ENCODE assay signal across 16 mouse cellular contexts in genomic region chr11:62637401-62637800, GRCm38 (mm10). TPM values are rescaled to one million over a fixed set of nuclear protein-coding genes. Genes with fewer than 3 reads are reported as not detected.
DNase-seq lines count a peak whose midpoint lies in the region; ATAC-seq and TF ChIP-seq lines count a peak whose summit lies in the region.
"Had no signal": no experiment of that assay in that cellular context is flagged by ENCODE, and none has a peak within 500 bp of the region (broad histone marks: within the 10 kb centered on the region; RNA-seq: fewer than 3 reads in every experiment).

No protein-coding gene starts in this region.

- H3K27me3 ChIP-seq in kidney, postnatal 0 days (ENCODE audit: insufficient read depth, low read length): no peaks in the 10 kb centered on the region
- H3K27me3 ChIP-seq in Patski: no peaks in the 10 kb centered on the region
- H3K27me3 ChIP-seq in heart, embryonic 16.5 days (ENCODE audit: control insufficient read depth, insufficient read depth, low read length): no peaks in the 10 kb centered on the region
- H3K27me3 ChIP-seq in hindbrain, embryonic 13.5 days: no peaks in the 10 kb centered on the region
- H3K27me3 ChIP-seq in embryonic facial prominence, embryonic 10.5 days (replicated peaks; ENCODE audit: low read depth, poor library complexity, severe bottlenecking): no peaks in the 10 kb centered on the region
- H3K27me3 ChIP-seq: hindbrain, embryonic 15.5 days; midbrain, embryonic 15.5 days; neural tube, embryonic 13.5 days had no signal

- no peak for TF ChIP-seq CTCF in kidney, postnatal 0 days (IDR thresholded peaks at IDR 0.05; ENCODE audit: low read depth)
- no peak for TF ChIP-seq CTCF in Patski (IDR thresholded peaks at IDR 0.05)

- H3K36me3 ChIP-seq in kidney, postnatal 0 days (ENCODE audit: insufficient read depth, low read length): no peaks in the 10 kb centered on the region
- H3K36me3 ChIP-seq in heart, embryonic 16.5 days (ENCODE audit: control insufficient read depth, insufficient read depth): no peaks in the 10 kb centered on the region
- H3K36me3 ChIP-seq in hindbrain, embryonic 13.5 days: no peaks in the 10 kb centered on the region
- peaks cover 23% of the 10 kb centered on the region for H3K36me3 ChIP-seq in embryonic facial prominence, embryonic 10.5 days (replicated peaks)
- H3K36me3 ChIP-seq: hindbrain, embryonic 15.5 days; midbrain, embryonic 15.5 days; neural tube, embryonic 13.5 days had no signal

- POLR2A ChIA-PET in Patski (lab: Charles Lee): no interaction called here

- H3K4me1 ChIP-seq in kidney, postnatal 0 days (replicated peaks; ENCODE audit: insufficient read depth, low read length): peaks cover 20% of the 10 kb centered on the region
- H3K4me1 ChIP-seq in heart, embryonic 16.5 days (ENCODE audit: control insufficient read depth, insufficient read depth, low read length): peaks cover 77% of the 10 kb centered on the region
- H3K4me1 ChIP-seq in hindbrain, embryonic 13.5 days (replicated peaks): peaks cover 32% of the 10 kb centered on the region
- H3K4me1 ChIP-seq in embryonic facial prominence, embryonic 10.5 days: peaks cover 40% of the 10 kb centered on the region

- in situ Hi-C loops in Patski (cut with MboI; ENCODE audit: low pct_unique_long_range_greater_than_20kb): no loop called here

- no peaks in the 10 kb centered on the region for H3K9me3 ChIP-seq in kidney, postnatal 0 days (replicated peaks; ENCODE audit: low read length)
- H3K9me3 ChIP-seq in heart, embryonic 16.5 days (replicated peaks; ENCODE audit: control insufficient read depth, low read length): no peaks in the 10 kb centered on the region
- H3K9me3 ChIP-seq in hindbrain, embryonic 13.5 days: no peaks in the 10 kb centered on the region
- no peaks in the 10 kb centered on the region for H3K9me3 ChIP-seq in embryonic facial prominence, embryonic 10.5 days
- H3K9me3 ChIP-seq: hindbrain, embryonic 15.5 days; limb, embryonic 10.5 days; midbrain, embryonic 15.5 days; neural tube, embryonic 13.5 days had no signal

- no peak overlapping the region for H3K4me2 ChIP-seq in kidney, postnatal 0 days (ENCODE audit: low read length)
- peak overlapping the region; percentile 37 for H3K4me2 ChIP-seq in heart, embryonic 16.5 days (ENCODE audit: low read depth, low read length)
- H3K4me2 ChIP-seq in hindbrain, embryonic 13.5 days: no peak overlapping the region
- H3K4me2 ChIP-seq: hindbrain, embryonic 15.5 days; midbrain, embryonic 15.5 days; neural tube, embryonic 13.5 days had no signal

- H3K9ac ChIP-seq in kidney, postnatal 0 days (ENCODE audit: low read depth, low read length): no peak overlapping the region
- peak overlapping the region; percentile 52; the same call in 1 of the 2 replicates for H3K9ac ChIP-seq in heart, embryonic 16.5 days (ENCODE audit: low read length)
- H3K9ac ChIP-seq in hindbrain, embryonic 13.5 days: no peak overlapping the region
- H3K9ac ChIP-seq: hindbrain, embryonic 15.5 days; liver, embryonic 14.5 days; midbrain, embryonic 15.5 days; neural tube, embryonic 13.5 days had no signal

- ATAC-seq in kidney, postnatal 0 days (replicated peaks; ENCODE audit: low FRiP score, low read depth): no peak
- ATAC-seq in Patski: peak; percentile 31
- ATAC-seq in heart, embryonic 16.5 days (replicated peaks; ENCODE audit: extremely low read depth, insufficient read depth, low FRiP score): no peak
- ATAC-seq in hindbrain, embryonic 13.5 days (ENCODE audit: low FRiP score): no peak
- ATAC-seq: midbrain, embryonic 15.5 days had no signal

- intact Hi-C loops in gastrocnemius, postnatal 14 days (cut with DNase I; ENCODE audit: low total_unique reads): no loop called here

- H3K27ac ChIP-seq in kidney, postnatal 0 days: peak overlapping the region; percentile 54
- H3K27ac ChIP-seq in heart, embryonic 16.5 days (ENCODE audit: low read length): peak overlapping the region; percentile 92
- no peak overlapping the region for H3K27ac ChIP-seq in hindbrain, embryonic 13.5 days
- H3K27ac ChIP-seq in embryonic facial prominence, embryonic 10.5 days (replicated peaks): no peak overlapping the region
- H3K27ac ChIP-seq: hindbrain, embryonic 15.5 days; limb, embryonic 10.5 days; liver, embryonic 14.5 days; macrophage; midbrain, embryonic 15.5 days; neural tube, embryonic 13.5 days had no signal

- DNase-seq in gastrocnemius, postnatal 25 days: peak; percentile 19
- DNase-seq in gastrocnemius, postnatal 14 days: no peak
- no peak for DNase-seq in kidney, postnatal 0 days (ENCODE audit: low spot score)
- no peak for DNase-seq in kidney, adult 9 months
- no peak for DNase-seq in Patski (ENCODE audit: low read depth, low spot score)
- DNase-seq in embryonic facial prominence, embryonic 10.5 days (ENCODE audit: low spot score): no peak
- DNase-seq: cerebellum, adult 18-20 months had no signal

- 72% methylated on average over 5 of the region's 5 CpGs for WGBS in kidney, postnatal 0 days
- 68% methylated on average over 5 of the region's 5 CpGs for WGBS in heart, embryonic 16.5 days
- 83% methylated on average over 5 of the region's 5 CpGs for WGBS in hindbrain, embryonic 13.5 days
- WGBS in embryonic facial prominence, embryonic 10.5 days: 77% methylated on average over 5 of the region's 5 CpGs

- CTCF ChIA-PET in Patski (lab: Charles Lee): no interaction called here

- no peak overlapping the region for H3K4me3 ChIP-seq in kidney, postnatal 0 days (replicated peaks; ENCODE audit: low read depth, low read length)
- no peak overlapping the region for H3K4me3 ChIP-seq in heart, embryonic 16.5 days (ENCODE audit: low read length)
- H3K4me3 ChIP-seq in hindbrain, embryonic 13.5 days: no peak overlapping the region
- H3K4me3 ChIP-seq in embryonic facial prominence, embryonic 10.5 days: no peak overlapping the region
- H3K4me3 ChIP-seq: erythroblast, embryonic 14.5 days; hindbrain, embryonic 15.5 days; limb, embryonic 10.5 days; midbrain, embryonic 15.5 days; neural tube, embryonic 13.5 days had no signal

RNA-seq across cellular contexts. Expression of gene Lrrc75a, which starts 10.9 kb away (rescaled TPM):
- 1 to 10 TPM; 4.0 to 4.7 TPM for total RNA-seq in gastrocnemius, postnatal 25 days (2021)
- 1 to 10 TPM; 7.2 to 8.8 TPM for total RNA-seq in gastrocnemius, postnatal 14 days (2021)
- polyA plus RNA-seq in kidney, postnatal 0 days (2015; fragmentation: Nextera tagmentation; extraction: Ambion mirVana): 12.6 and 14.8 TPM in 2 replicates
- polyA plus RNA-seq in Patski (2021): 6.2 TPM
- polyA plus RNA-seq in heart, embryonic 16.5 days (2015; fragmentation: Nextera tagmentation; extraction: Ambion mirVana): 11.4 and 15.2 TPM in 2 replicates
- polyA plus RNA-seq in hindbrain, embryonic 13.5 days (2015; fragmentation: Nextera tagmentation; extraction: Ambion mirVana): 10.0 and 10.4 TPM in 2 replicates
- 11.2 and 12.9 TPM in 2 replicates for polyA plus RNA-seq in embryonic facial prominence, embryonic 10.5 days (2016; fragmentation: Nextera tagmentation; extraction: Ambion mirVana)

RNA-seq across cellular contexts. Expression of gene Mmgt2, which starts 11.1 kb away (rescaled TPM):
- total RNA-seq in gastrocnemius, postnatal 25 days (2021): 1 to 10 TPM; 2.8 to 4.2 TPM
- total RNA-seq in gastrocnemius, postnatal 14 days (2021): 1 to 10 TPM; 5.5 to 7.8 TPM
- 70.8 and 73.1 TPM in 2 replicates for polyA plus RNA-seq in kidney, postnatal 0 days (2015; fragmentation: Nextera tagmentation; extraction: Ambion mirVana)
- 55.6 TPM for polyA plus RNA-seq in Patski (2021)
- 48.8 and 49.0 TPM in 2 replicates for polyA plus RNA-seq in heart, embryonic 16.5 days (2015; fragmentation: Nextera tagmentation; extraction: Ambion mirVana)
- polyA plus RNA-seq in hindbrain, embryonic 13.5 days (2015; fragmentation: Nextera tagmentation; extraction: Ambion mirVana): 22.8 and 24.9 TPM in 2 replicates
- 41.9 and 44.2 TPM in 2 replicates for polyA plus RNA-seq in embryonic facial prominence, embryonic 10.5 days (2016; fragmentation: Nextera tagmentation; extraction: Ambion mirVana)

Comparison
In these comparisons a context has a peak if more than half of its experiments do, and no peak if none do; other contexts are left out.
1. H3K27ac ChIP-seq: peak in kidney, postnatal 0 days (single experiment) and heart, embryonic 16.5 days (single experiment); none in hindbrain, embryonic 13.5 days (single experiment) and embryonic facial prominence, embryonic 10.5 days (single experiment).